In the genomic region with DNA sequence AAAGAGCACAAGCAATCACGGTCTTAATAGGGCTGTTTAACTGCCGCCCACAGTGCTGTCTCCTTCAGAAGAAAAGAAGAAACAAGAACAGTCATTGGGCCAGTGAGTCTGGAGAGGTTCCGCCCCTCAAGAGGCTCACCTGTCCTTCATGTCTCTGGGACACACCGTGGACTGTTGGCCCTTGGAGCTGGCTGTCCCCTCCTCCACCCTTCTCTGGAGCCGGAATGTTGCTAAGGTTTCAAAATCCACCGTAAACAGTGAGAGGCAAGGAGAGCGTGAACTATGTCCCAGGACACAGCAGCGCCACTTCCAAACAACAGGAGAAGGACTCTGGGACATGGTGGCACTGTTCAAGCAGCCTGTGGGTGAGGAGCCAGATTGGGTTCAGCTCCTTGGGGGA, we compare ENCODE assay signal across 18 mouse cellular contexts. TPM values are rescaled to one million over a fixed set of nuclear protein-coding genes. Genes with fewer than 3 reads are reported as not detected.
DNase-seq lines count a peak whose midpoint lies in the region; ATAC-seq and TF ChIP-seq lines count a peak whose summit lies in the region.
"Had no signal": no experiment of that assay in that cellular context is flagged by ENCODE, and none has a peak within 500 bp of the region (broad histone marks: within the 10 kb centered on the region; RNA-seq: fewer than 3 reads in every experiment).

No protein-coding gene starts in this region.

- no peaks in the 10 kb centered on the region for H3K36me3 ChIP-seq in forebrain, embryonic 15.5 days
- H3K36me3 ChIP-seq: embryonic facial prominence, embryonic 13.5 days; heart, embryonic 15.5 days had no signal

- peaks cover 15% of the 10 kb centered on the region for H3K4me1 ChIP-seq in forebrain, embryonic 15.5 days
- H3K4me1 ChIP-seq: embryonic facial prominence, embryonic 13.5 days had no signal

- no peak for TF ChIP-seq CTCF in gastrocnemius, adult 2 months (IDR thresholded peaks at IDR 0.05)

- intact Hi-C loops in gastrocnemius, adult 2 months (cut with DNase I), result no loop called here
- intact Hi-C loops in heart, postnatal 10 days (cut with DNase I), result no loop called here

- 81% methylated on average over 8 of the region's 8 CpGs for WGBS in forebrain, embryonic 15.5 days

- no peak overlapping the region for H3K4me3 ChIP-seq in gastrocnemius, adult 2 months
- no peak overlapping the region for H3K4me3 ChIP-seq in forebrain, embryonic 15.5 days
- H3K4me3 ChIP-seq: embryonic facial prominence, embryonic 13.5 days; heart, embryonic 15.5 days; myocyte had no signal

- no peak for DNase-seq in gastrocnemius, adult 2 months
- DNase-seq in gastrocnemius, postnatal 4 days (ENCODE audit: low spot score in 2 of 2), result no peak
- DNase-seq in heart, postnatal 10 days, result peak; percentile 61 to 73
- peak; percentile 60 to 89 for DNase-seq in kidney, postnatal 25 days
- DNase-seq in lung, postnatal 25 days (ENCODE audit: low spot score), result peak; percentile 91
- DNase-seq in spleen, postnatal 4 days (ENCODE audit: low spot score in 2 of 2), result no peak
- no peak for DNase-seq in cerebellum, adult 9-10 months
- DNase-seq: cerebellum, postnatal 14 days had no signal

- no peak overlapping the region for H3K9ac ChIP-seq in forebrain, embryonic 15.5 days (replicated peaks)
- H3K9ac ChIP-seq: embryonic facial prominence, embryonic 13.5 days; heart, embryonic 15.5 days had no signal

- no peaks in the 10 kb centered on the region for H3K9me3 ChIP-seq in forebrain, embryonic 15.5 days
- H3K9me3 ChIP-seq: embryonic facial prominence, embryonic 13.5 days; heart, embryonic 15.5 days had no signal

- no peak for ATAC-seq in forebrain, embryonic 15.5 days (replicated peaks)
- ATAC-seq: forebrain, embryonic 14.5 days had no signal

- no peak overlapping the region for H3K4me2 ChIP-seq in forebrain, embryonic 15.5 days (replicated peaks)
- H3K4me2 ChIP-seq: embryonic facial prominence, embryonic 13.5 days; heart, embryonic 15.5 days had no signal

- H3K27ac ChIP-seq in gastrocnemius, adult 2 months, result peak overlapping the region; percentile 70
- no peak overlapping the region for H3K27ac ChIP-seq in forebrain, embryonic 15.5 days (replicated peaks)
- H3K27ac ChIP-seq: embryonic facial prominence, embryonic 13.5 days; heart, embryonic 15.5 days had no signal

- H3K27me3 ChIP-seq in forebrain, embryonic 15.5 days, result no peaks in the 10 kb centered on the region
- H3K27me3 ChIP-seq: embryonic facial prominence, embryonic 13.5 days; heart, embryonic 15.5 days had no signal

RNA-seq across cellular contexts. Expression of a gene that starts 13.0 kb away (rescaled TPM):
- 10 to 100 TPM; 32.0 to 36.7 TPM for total RNA-seq in gastrocnemius, adult 2 months (2021)
- 10 to 100 TPM; 25.7 to 26.6 TPM for total RNA-seq in gastrocnemius, postnatal 4 days (2021)
- total RNA-seq in heart, postnatal 10 days (2021), result 10 to 100 TPM; 37.0 to 46.2 TPM
- 1.3 and 1.5 TPM in 2 replicates for polyA plus RNA-seq in forebrain, embryonic 15.5 days (2015; fragmentation: Nextera tagmentation; extraction: Ambion mirVana)
- total RNA-seq: megakaryocyte, adult 5-6 weeks had no signal

RNA-seq across cellular contexts. Expression of a gene that starts 24.9 kb away (rescaled TPM):
- not detected for total RNA-seq in gastrocnemius, adult 2 months (2021)
- total RNA-seq in gastrocnemius, postnatal 4 days (2021), result not detected
- total RNA-seq in heart, postnatal 10 days (2021), result not detected
- polyA plus RNA-seq in forebrain, embryonic 15.5 days (2015; fragmentation: Nextera tagmentation; extraction: Ambion mirVana), result not detected in 2 replicates
- total RNA-seq: left cerebral cortex, postnatal 36 days; megakaryocyte, adult 5-6 weeks had no signal
- polyA plus RNA-seq: brain, embryonic 14.5 days; embryonic facial prominence, embryonic 13.5 days; forebrain, embryonic 14.5 days; heart, embryonic 15.5 days; myocyte; spleen, adult 2 months; urinary bladder, adult 2 months had no signal

Comparison
In these comparisons a context has a peak if more than half of its experiments do, and no peak if none do; other contexts are left out.
1. DNase-seq: peak in heart, postnatal 10 days (2 of 2), kidney, postnatal 25 days (2 of 2) and lung, postnatal 25 days (single experiment); none in gastrocnemius, adult 2 months (single experiment), gastrocnemius, postnatal 4 days (0 of 2), spleen, postnatal 4 days (0 of 2) and cerebellum, adult 9-10 months (single experiment).